Mouse (Mus musculus) frontal cortex, postnatal 14 days (tissue): ENCODE measurements at regions not wholly inside any gene's neighbourhood (a gene's known extent, or its start where the extent isn't known, plus 50 kb on each side); places are given as distances from the start of the nearest gene placed in this dataset.

Experiments used
- DNase-seq, 2 experiments: peaks; one replicate each; pipeline ENCODE4 v3.0.0; 2022; ENCODE audit warnings: low spot score in 2 of 2

- DNase-seq: no peak
Observed at GRCm38 (mm10) chr12:95563431-95563830, 128.6 kb upstream of the Flrt2 start.

DNA sequence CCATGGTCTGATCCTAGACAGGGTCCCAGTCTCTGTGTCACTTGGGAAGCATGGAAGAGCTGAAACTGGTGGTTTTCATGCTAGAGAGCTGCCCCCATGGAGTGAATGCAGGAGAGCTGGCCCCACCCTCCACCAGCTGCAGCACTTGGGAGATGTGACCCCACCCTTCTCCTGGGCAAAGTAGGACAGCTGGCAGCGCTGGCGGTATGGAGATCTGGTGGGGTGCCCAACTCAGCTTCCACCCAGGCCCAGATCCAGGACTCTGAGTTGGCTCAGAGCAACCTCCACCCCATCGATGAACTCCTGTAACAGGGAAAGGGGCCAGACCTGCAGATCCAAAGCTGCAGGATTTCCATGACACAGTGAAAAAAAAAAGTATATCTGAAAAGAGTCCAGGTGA, 115.3 kb upstream of the Flrt2 start:
- no peak for DNase-seq

DNA sequence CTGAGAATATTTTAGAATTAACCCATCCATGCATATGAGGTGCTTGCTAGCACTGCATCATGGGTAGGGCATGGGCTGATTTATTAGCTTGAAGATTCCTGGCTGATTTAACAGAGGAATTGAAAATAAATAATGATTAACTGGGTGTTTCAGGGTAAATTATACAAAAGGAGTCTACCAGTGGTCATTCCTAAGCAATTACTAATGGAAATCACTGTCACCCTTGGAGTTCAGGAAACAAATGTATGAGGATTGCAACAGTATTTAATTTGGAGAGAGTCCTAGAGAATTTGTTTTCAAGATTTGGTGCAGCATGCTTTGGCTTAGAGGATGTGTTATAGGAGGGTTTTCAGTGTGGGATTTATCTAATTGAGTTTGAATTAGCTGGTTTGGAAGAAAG, 103.0 kb upstream of the Flrt2 start:
- DNase-seq: no peak

GRCm38 (mm10) chr12:95619281-95619680, 72.7 kb upstream of the Flrt2 start:
- no peak for DNase-seq

GRCm38 (mm10) chr12:95631029-95631428, 61.0 kb upstream of the Flrt2 start:
- DNase-seq: peak; percentile 7

- DNase-seq: no peak
Observed at GRCm38 (mm10) chr12:95636647-95637046, 55.4 kb upstream of the Flrt2 start.

DNA sequence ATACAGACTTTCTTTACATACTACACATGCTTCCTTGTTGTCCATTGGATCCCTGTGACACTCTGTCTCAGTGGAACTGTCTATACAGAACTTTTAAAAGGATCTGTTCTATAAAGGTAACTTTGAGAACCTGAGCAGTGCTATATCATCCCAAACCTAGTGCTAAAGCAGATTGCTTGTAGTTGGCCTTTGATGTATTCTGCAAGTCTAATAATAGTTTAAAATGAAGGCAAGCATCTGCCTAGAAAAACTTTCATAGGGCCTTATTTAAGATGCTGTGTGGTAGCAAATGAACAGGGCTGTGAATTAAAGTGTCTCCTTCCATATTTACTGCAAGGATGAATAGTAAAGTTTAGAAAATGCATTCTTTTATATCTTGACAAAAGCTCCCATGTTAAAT, 52.1 kb upstream of the Flrt2 start:
- no peak for DNase-seq

- DNase-seq: no peak
Observed at GRCm38 (mm10) chr12:95641628-95642027, 50.4 kb upstream of the Flrt2 start.
